Mouse (Mus musculus): ENCODE measurements around the gene Mtcl1. TPM values are rescaled to one million over a fixed set of nuclear protein-coding genes. Genes with fewer than 3 reads are reported as not detected.
A peak's percentile ranks its signal among the peaks of the same experiment; 100 is the strongest.

The Mtcl1 gene
- 0.05 and 0.21 TPM in 2 replicates for polyA plus RNA-seq (2015; fragmentation: Nextera tagmentation; extraction: Ambion mirVana)

- peaks cover 66% of the 10 kb centered on the region for H3K27me3 ChIP-seq (ENCODE audit: control insufficient read depth, insufficient read depth, low read depth, low read length)
- H3K4me1 ChIP-seq (ENCODE audit: control insufficient read depth, low read depth, low read length) = peaks cover 2% of the 10 kb centered on the region
- H3K9me3 ChIP-seq (replicated peaks; ENCODE audit: control insufficient read depth, low read length) = no peaks in the 10 kb centered on the region
- H3K4me2 ChIP-seq (ENCODE audit: low read depth, low read length) = peak within 1 kb of the TSS; percentile 76
- ATAC-seq (ENCODE audit: low read depth) = peak; percentile 56; the same call in 1 of the 2 replicates
- H3K4me3 ChIP-seq (ENCODE audit: low read depth, low read length) = peak within 1 kb of the TSS; percentile 51
- under 1% methylated on average over 75 of the region's 76 CpGs for WGBS (ENCODE audit: insufficient replicate concordance)
- no peak within 1 kb of the TSS for H3K27ac ChIP-seq (ENCODE audit: low read length)
- no peak within 1 kb of the TSS; the same call in 1 of the 2 replicates for H3K9ac ChIP-seq (ENCODE audit: low read depth, low read length)
- H3K36me3 ChIP-seq (ENCODE audit: control insufficient read depth, insufficient read depth) = no peaks in the 10 kb centered on the region
Measured at GRCm38 (mm10) chr17:66449460-66450341, at the start of gene Mtcl1. Gene Mtcl1, minus strand, starts transcription at chr17:66449750.

- 86% methylated on average over 14 of the region's 14 CpGs for WGBS (ENCODE audit: insufficient replicate concordance)
- no peaks in the 10 kb centered on the region for H3K27me3 ChIP-seq (ENCODE audit: control insufficient read depth, insufficient read depth, low read depth, low read length)
- no peak for ATAC-seq (ENCODE audit: low read depth)
- H3K27ac ChIP-seq (ENCODE audit: low read length) = no peak overlapping the region
- H3K4me3 ChIP-seq (ENCODE audit: low read depth, low read length) = no peak overlapping the region
- H3K4me1 ChIP-seq (ENCODE audit: control insufficient read depth, low read depth, low read length) = no peaks in the 10 kb centered on the region
- H3K9me3 ChIP-seq (replicated peaks; ENCODE audit: control insufficient read depth, low read length) = no peaks in the 10 kb centered on the region
- H3K9ac ChIP-seq (ENCODE audit: low read depth, low read length) = no peak overlapping the region
- H3K4me2 ChIP-seq (ENCODE audit: low read depth, low read length) = no peak overlapping the region
- H3K36me3 ChIP-seq (ENCODE audit: control insufficient read depth, insufficient read depth) = peaks cover 25% of the 10 kb centered on the region
Measured at GRCm38 (mm10) chr17:66498598-66498997, 49.0 kb upstream of the Mtcl1 start.

GRCm38 (mm10) chr17:66496589-66496988, 47.0 kb upstream of the Mtcl1 start:
- 72% methylated on average over 9 of the region's 9 CpGs for WGBS (ENCODE audit: insufficient replicate concordance)
- ATAC-seq (ENCODE audit: low read depth) = no peak
- no peaks in the 10 kb centered on the region for H3K27me3 ChIP-seq (ENCODE audit: control insufficient read depth, insufficient read depth, low read depth, low read length)
- no peak overlapping the region for H3K4me3 ChIP-seq (ENCODE audit: low read depth, low read length)
- H3K9ac ChIP-seq (ENCODE audit: low read depth, low read length) = no peak overlapping the region
- H3K4me2 ChIP-seq (ENCODE audit: low read depth, low read length) = no peak overlapping the region
- H3K36me3 ChIP-seq (ENCODE audit: control insufficient read depth, insufficient read depth) = peaks cover 25% of the 10 kb centered on the region
- no peaks in the 10 kb centered on the region for H3K4me1 ChIP-seq (ENCODE audit: control insufficient read depth, low read depth, low read length)
- no peaks in the 10 kb centered on the region for H3K9me3 ChIP-seq (replicated peaks; ENCODE audit: control insufficient read depth, low read length)
- no peak overlapping the region for H3K27ac ChIP-seq (ENCODE audit: low read length)

GRCm38 (mm10) chr17:66490022-66490601, 40.6 kb upstream of the Mtcl1 start:
- no peak for ATAC-seq (ENCODE audit: low read depth)
- no peaks in the 10 kb centered on the region for H3K9me3 ChIP-seq (replicated peaks; ENCODE audit: control insufficient read depth, low read length)
- H3K4me3 ChIP-seq (ENCODE audit: low read depth, low read length) = no peak overlapping the region
- no peak overlapping the region for H3K4me2 ChIP-seq (ENCODE audit: low read depth, low read length)
- no peak overlapping the region for H3K9ac ChIP-seq (ENCODE audit: low read depth, low read length)
- H3K4me1 ChIP-seq (ENCODE audit: control insufficient read depth, low read depth, low read length) = no peaks in the 10 kb centered on the region
- 40% methylated on average over 10 of the region's 10 CpGs for WGBS (ENCODE audit: insufficient replicate concordance)
- peaks cover 13% of the 10 kb centered on the region for H3K36me3 ChIP-seq (ENCODE audit: control insufficient read depth, insufficient read depth)
- no peak overlapping the region for H3K27ac ChIP-seq (ENCODE audit: low read length)
- H3K27me3 ChIP-seq (ENCODE audit: control insufficient read depth, insufficient read depth, low read depth, low read length) = no peaks in the 10 kb centered on the region

GRCm38 (mm10) chr17:66486576-66486975, 37.0 kb upstream of the Mtcl1 start:
- WGBS (ENCODE audit: insufficient replicate concordance) = 59% methylated on average over 6 of the region's 6 CpGs

GRCm38 (mm10) chr17:66485742-66486141, 36.2 kb upstream of the Mtcl1 start:
- ATAC-seq (ENCODE audit: low read depth) = no peak
- H3K9ac ChIP-seq (ENCODE audit: low read depth, low read length) = no peak overlapping the region
- H3K4me2 ChIP-seq (ENCODE audit: low read depth, low read length) = no peak overlapping the region
- H3K9me3 ChIP-seq (replicated peaks; ENCODE audit: control insufficient read depth, low read length) = no peaks in the 10 kb centered on the region
- H3K4me1 ChIP-seq (ENCODE audit: control insufficient read depth, low read depth, low read length) = no peaks in the 10 kb centered on the region
- H3K27me3 ChIP-seq (ENCODE audit: control insufficient read depth, insufficient read depth, low read depth, low read length) = peaks cover 3% of the 10 kb centered on the region
- H3K27ac ChIP-seq (ENCODE audit: low read length) = no peak overlapping the region
- no peak overlapping the region for H3K4me3 ChIP-seq (ENCODE audit: low read depth, low read length)
- H3K36me3 ChIP-seq (ENCODE audit: control insufficient read depth, insufficient read depth) = no peaks in the 10 kb centered on the region
- 8% methylated on average over 11 of the region's 11 CpGs for WGBS (ENCODE audit: insufficient replicate concordance)

More at GRCm38 (mm10) chr17:66486576-66486975, 37.0 kb upstream of the Mtcl1 start:
- ATAC-seq (ENCODE audit: low read depth) = no peak
- no peaks in the 10 kb centered on the region for H3K9me3 ChIP-seq (replicated peaks; ENCODE audit: control insufficient read depth, low read length)
- H3K4me2 ChIP-seq (ENCODE audit: low read depth, low read length) = no peak overlapping the region
- H3K4me3 ChIP-seq (ENCODE audit: low read depth, low read length) = no peak overlapping the region
- no peaks in the 10 kb centered on the region for H3K4me1 ChIP-seq (ENCODE audit: control insufficient read depth, low read depth, low read length)
- no peak overlapping the region for H3K9ac ChIP-seq (ENCODE audit: low read depth, low read length)
- H3K27me3 ChIP-seq (ENCODE audit: control insufficient read depth, insufficient read depth, low read depth, low read length) = no peaks in the 10 kb centered on the region
- H3K36me3 ChIP-seq (ENCODE audit: control insufficient read depth, insufficient read depth) = no peaks in the 10 kb centered on the region
- no peak overlapping the region for H3K27ac ChIP-seq (ENCODE audit: low read length)

- H3K27ac ChIP-seq (ENCODE audit: low read length) = no peak overlapping the region
- no peaks in the 10 kb centered on the region for H3K9me3 ChIP-seq (replicated peaks; ENCODE audit: control insufficient read depth, low read length)
- no peak overlapping the region for H3K9ac ChIP-seq (ENCODE audit: low read depth, low read length)
- peaks cover 4% of the 10 kb centered on the region for H3K27me3 ChIP-seq (ENCODE audit: control insufficient read depth, insufficient read depth, low read depth, low read length)
- 42% methylated on average over 2 of the region's 2 CpGs for WGBS (ENCODE audit: insufficient replicate concordance)
- no peak overlapping the region for H3K4me3 ChIP-seq (ENCODE audit: low read depth, low read length)
- peaks cover 4% of the 10 kb centered on the region; the same call in 1 of the 2 replicates for H3K4me1 ChIP-seq (ENCODE audit: control insufficient read depth, low read depth, low read length)
- no peak for ATAC-seq (ENCODE audit: low read depth)
- no peak overlapping the region for H3K4me2 ChIP-seq (ENCODE audit: low read depth, low read length)
- no peaks in the 10 kb centered on the region for H3K36me3 ChIP-seq (ENCODE audit: control insufficient read depth, insufficient read depth)
Measured at GRCm38 (mm10) chr17:66484965-66485364, 35.4 kb upstream of the Mtcl1 start.

GRCm38 (mm10) chr17:66483651-66484454, 34.3 kb upstream of the Mtcl1 start:
- no peak overlapping the region for H3K9ac ChIP-seq (ENCODE audit: low read depth, low read length)
- no peak overlapping the region for H3K4me3 ChIP-seq (ENCODE audit: low read depth, low read length)

More at GRCm38 (mm10) chr17:66483651-66484454, 34.3 kb upstream of the Mtcl1 start:
- Histone ChIP-seq H3K4me1 (ENCODE audit: control insufficient read depth, low read depth, low read length) (peaks cover 6% of the 10 kb centered on the region; the same call in 1 of the 2 replicates), H3K27me3 (ENCODE audit: control insufficient read depth, insufficient read depth, low read depth, low read length) (peaks cover 11% of the 10 kb centered on the region), H3K27ac (ENCODE audit: low read length) (no peak overlapping the region), H3K9me3 (replicated peaks; ENCODE audit: control insufficient read depth, low read length) (no peaks in the 10 kb centered on the region), H3K4me2 (ENCODE audit: low read depth, low read length) (no peak overlapping the region), H3K36me3 (ENCODE audit: control insufficient read depth, insufficient read depth) (no peaks in the 10 kb centered on the region)
- 68% methylated on average over 9 of the region's 9 CpGs for WGBS (ENCODE audit: insufficient replicate concordance)
- no peak for ATAC-seq (ENCODE audit: low read depth)
